Mouse (Mus musculus) forebrain, embryonic 11.5 days (tissue): ENCODE results near the gene Egln3. TPM values are rescaled to one million over a fixed set of nuclear protein-coding genes. Genes with fewer than 3 reads are reported as not detected.

Experiments
- ATAC-seq: fragments of 200-750 bp; cut with Nextera tagmentation; replicated peaks from 2 replicates; pipeline ENCODE4 v1.8.0; 2017; ENCODE audit warnings: moderate TSS enrichment; ENCODE audit not compliant: low FRiP score
- DNase-seq: peaks from one replicate; pipeline ENCODE4 v3.0.0-alpha.2; 2017; ENCODE audit warnings: low spot score
- H3K27ac ChIP-seq: fragments of 300-500 bp; sonication (generic); 2 replicates; pipeline ENCODE4 v1.5.1; 2014; ENCODE audit warnings: low read depth, low read length
- H3K27me3 ChIP-seq: fragments of 300-500 bp; sonication (generic); 2 replicates; pipeline ENCODE4 v1.6.1; 2014; ENCODE audit warnings: mild to moderate bottlenecking, low read length, mixed read lengths; ENCODE audit not compliant: control insufficient read depth, insufficient read depth
- H3K36me3 ChIP-seq: fragments of 300-500 bp; sonication (generic); 2 replicates; pipeline ENCODE4 v1.6.1; 2014; ENCODE audit warnings: mild to moderate bottlenecking, low read length, moderate library complexity, mixed read lengths; ENCODE audit not compliant: control insufficient read depth, insufficient read depth
- H3K4me1 ChIP-seq: fragments of 300-500 bp; sonication (generic); replicated peaks from 2 replicates; pipeline ENCODE4 v1.6.1; 2014; ENCODE audit warnings: low read length, mixed read lengths; ENCODE audit not compliant: control insufficient read depth, insufficient read depth
- H3K4me2 ChIP-seq: fragments of 300-500 bp; sonication (generic); 2 replicates; pipeline ENCODE4 v1.6.1; 2014; ENCODE audit warnings: low read depth, mild to moderate bottlenecking, low read length, moderate library complexity, mixed read lengths; ENCODE audit not compliant: severe bottlenecking
- H3K4me3 ChIP-seq: fragments of 300-500 bp; sonication (generic); 2 replicates; pipeline ENCODE4 v1.5.1; 2014; ENCODE audit warnings: low read depth, low read length
- H3K9ac ChIP-seq: fragments of 300-500 bp; sonication (generic); 2 replicates; pipeline ENCODE4 v1.6.1; 2014; ENCODE audit warnings: low read length
- H3K9me3 ChIP-seq: fragments of 300-500 bp; sonication (generic); 2 replicates; pipeline ENCODE4 v1.6.1; 2016; ENCODE audit warnings: low read length, mixed read lengths; ENCODE audit not compliant: control insufficient read depth
- WGBS: fragments of 180-500 bp; shearing (Covaris S2); extraction: QIAGEN DNeasy Blood & Tissue Kit; methylation state at CpG from one replicate; pipeline ENCODE4 v1.1.7; 2014; 5-methylcytosine and 5-hydroxymethylcytosine counted together
- polyA plus RNA-seq: library from polyadenylated mRNA; unstranded; fragments of >200 nt; fragmentation: Nextera tagmentation; extraction: Ambion mirVana; gene quantifications from 2 replicates; pipeline ENCODE4 v1.2.1, GENCODE M21; 2014

The Egln3 gene
- polyA plus RNA-seq, 1 experiment from 2014 or later: 4.1 TPM

- DNase-seq: no peak
- no peaks in the 10 kb centered on the region for H3K9me3 ChIP-seq
- H3K4me1 ChIP-seq: no peaks in the 10 kb centered on the region; the same call in 1 of the 2 replicates
- WGBS: 72% methylated on average over 8 of the region's 8 CpGs
- H3K27me3 ChIP-seq: no peaks in the 10 kb centered on the region
- ATAC-seq: no peak
- H3K4me2 ChIP-seq: no peak overlapping the region
- no peak overlapping the region for H3K9ac ChIP-seq
- no peak overlapping the region for H3K4me3 ChIP-seq
- no peak overlapping the region for H3K27ac ChIP-seq
- H3K36me3 ChIP-seq: no peaks in the 10 kb centered on the region
These were observed 23.9 kb upstream of the Egln3 start for GRCm38 (mm10) chr12:54227551-54227950.

DNA sequence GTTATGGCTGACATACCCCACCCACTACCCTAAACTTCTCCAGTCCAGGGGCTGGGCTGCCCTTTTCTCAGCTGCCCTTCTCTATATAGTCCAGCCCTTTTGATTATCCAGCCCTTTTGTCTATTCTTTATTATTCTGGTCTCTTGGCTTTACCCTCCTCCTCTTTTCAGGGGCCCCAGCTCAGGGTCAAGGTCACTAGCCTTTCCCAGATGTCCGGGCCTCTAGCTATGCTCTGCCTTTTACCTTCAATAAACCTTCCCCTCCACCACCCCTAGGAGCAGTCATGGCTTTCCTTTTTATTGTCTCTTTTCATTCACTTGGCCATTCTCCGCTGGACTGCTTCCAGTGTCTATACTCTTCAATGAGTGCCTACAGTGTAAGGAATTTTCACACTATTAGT, 22.7 kb upstream of the Egln3 start:
- H3K4me3 ChIP-seq: no peak overlapping the region
- no peaks in the 10 kb centered on the region; the same call in 1 of the 2 replicates for H3K4me1 ChIP-seq
- H3K36me3 ChIP-seq: no peaks in the 10 kb centered on the region
- ATAC-seq (no peak), DNase-seq (no peak)
- H3K27me3 ChIP-seq: no peaks in the 10 kb centered on the region
- H3K9me3 ChIP-seq: no peaks in the 10 kb centered on the region
- no peak overlapping the region for H3K27ac ChIP-seq
- H3K4me2 ChIP-seq: no peak overlapping the region
- 32% methylated on average over 2 of the region's 2 CpGs for WGBS
- H3K9ac ChIP-seq: no peak overlapping the region

DNA sequence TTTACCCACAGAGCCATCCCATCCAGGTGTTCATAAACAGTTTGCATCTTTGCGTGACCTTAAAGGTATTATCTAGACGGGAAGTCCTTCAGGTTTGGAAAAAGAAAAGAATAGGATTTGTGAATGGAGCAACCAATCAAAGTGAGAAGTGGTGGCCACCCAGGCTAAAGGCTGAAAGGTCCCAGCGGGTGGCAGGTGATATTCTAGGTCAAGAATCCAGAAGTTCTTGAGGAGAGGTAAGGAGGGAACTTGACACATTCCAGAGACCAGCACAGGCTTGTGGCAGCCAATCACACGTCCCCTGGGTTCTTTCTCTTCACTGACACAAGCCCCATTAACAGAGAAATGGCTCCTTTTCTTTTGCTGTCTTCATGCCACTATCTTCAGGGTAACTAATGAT, 21.9 kb upstream of the Egln3 start:
- H3K36me3 ChIP-seq: no peaks in the 10 kb centered on the region
- no peaks in the 10 kb centered on the region for H3K9me3 ChIP-seq
- WGBS: 80% methylated on average over 4 of the region's 4 CpGs
- H3K4me3 ChIP-seq: no peak overlapping the region
- H3K4me1 ChIP-seq: no peaks in the 10 kb centered on the region; the same call in 1 of the 2 replicates
- H3K27ac ChIP-seq: no peak overlapping the region
- no peak for ATAC-seq
- no peak overlapping the region for H3K4me2 ChIP-seq
- H3K9ac ChIP-seq: no peak overlapping the region
- no peaks in the 10 kb centered on the region for H3K27me3 ChIP-seq
- no peak for DNase-seq

- no peak for ATAC-seq
- H3K27me3 ChIP-seq: no peaks in the 10 kb centered on the region
- no peak for DNase-seq
- no peak overlapping the region for H3K9ac ChIP-seq
- H3K4me2 ChIP-seq: no peak overlapping the region
- no peaks in the 10 kb centered on the region for H3K36me3 ChIP-seq
- H3K4me3 ChIP-seq: no peak overlapping the region
- 65% methylated on average over 3 of the region's 3 CpGs for WGBS
- no peaks in the 10 kb centered on the region; the same call in 1 of the 2 replicates for H3K4me1 ChIP-seq
- no peak overlapping the region for H3K27ac ChIP-seq
- no peaks in the 10 kb centered on the region for H3K9me3 ChIP-seq
These were observed 21.4 kb upstream of the Egln3 start for GRCm38 (mm10) chr12:54225090-54225489.

GRCm38 (mm10) chr12:54222036-54222760, 18.5 kb upstream of the Egln3 start:
- no peak overlapping the region for H3K4me3 ChIP-seq
- DNase-seq (no peak), ATAC-seq (no peak)
- 83% methylated on average over 12 of the region's 12 CpGs for WGBS
- H3K9ac ChIP-seq: no peak overlapping the region
- H3K4me2 ChIP-seq: no peak overlapping the region
- no peaks in the 10 kb centered on the region for H3K36me3 ChIP-seq
- H3K9me3 ChIP-seq: no peaks in the 10 kb centered on the region
- H3K27ac ChIP-seq: no peak overlapping the region
- H3K4me1 ChIP-seq: no peaks in the 10 kb centered on the region; the same call in 1 of the 2 replicates
- no peaks in the 10 kb centered on the region for H3K27me3 ChIP-seq

DNA sequence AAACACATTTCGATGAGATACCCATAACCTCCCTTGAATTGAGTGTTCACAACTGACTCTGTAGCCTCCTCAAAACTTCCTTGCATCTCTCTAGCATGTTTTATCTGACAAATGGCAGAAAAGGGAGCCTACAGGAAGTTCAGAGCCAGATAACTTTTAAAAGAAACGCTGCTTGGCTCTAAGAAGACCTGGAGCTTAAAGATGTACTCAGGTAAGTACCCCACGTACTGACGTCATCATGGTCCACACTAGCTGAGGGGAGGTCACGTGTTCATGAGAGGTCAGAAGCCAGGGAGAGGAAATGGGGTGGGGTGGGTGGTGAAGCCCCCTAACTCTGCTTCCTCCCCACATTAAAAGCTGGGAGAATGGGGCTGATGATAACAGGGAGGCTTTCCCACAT, 13.0 kb upstream of the Egln3 start:
- DNase-seq (no peak), ATAC-seq (no peak)
- WGBS: 88% methylated on average over 5 of the region's 5 CpGs
- no peak overlapping the region for H3K27ac ChIP-seq
- H3K9me3 ChIP-seq: no peaks in the 10 kb centered on the region
- no peaks in the 10 kb centered on the region for H3K4me1 ChIP-seq
- H3K4me3 ChIP-seq: no peak overlapping the region
- H3K27me3 ChIP-seq: no peaks in the 10 kb centered on the region
- no peaks in the 10 kb centered on the region for H3K36me3 ChIP-seq
- no peak overlapping the region for H3K4me2 ChIP-seq
- no peak overlapping the region for H3K9ac ChIP-seq

- H3K9ac ChIP-seq: no peak overlapping the region
- no peak for ATAC-seq
- H3K4me2 ChIP-seq: no peak overlapping the region
- no peaks in the 10 kb centered on the region for H3K4me1 ChIP-seq
- WGBS: 80% methylated on average over 6 of the region's 6 CpGs
- H3K27ac ChIP-seq: no peak overlapping the region
- no peaks in the 10 kb centered on the region for H3K27me3 ChIP-seq
- H3K9me3 ChIP-seq: no peaks in the 10 kb centered on the region
- no peaks in the 10 kb centered on the region for H3K36me3 ChIP-seq
- H3K4me3 ChIP-seq: no peak overlapping the region
- DNase-seq: no peak
These were observed 10.8 kb upstream of the Egln3 start for GRCm38 (mm10) chr12:54214426-54214825.

DNA sequence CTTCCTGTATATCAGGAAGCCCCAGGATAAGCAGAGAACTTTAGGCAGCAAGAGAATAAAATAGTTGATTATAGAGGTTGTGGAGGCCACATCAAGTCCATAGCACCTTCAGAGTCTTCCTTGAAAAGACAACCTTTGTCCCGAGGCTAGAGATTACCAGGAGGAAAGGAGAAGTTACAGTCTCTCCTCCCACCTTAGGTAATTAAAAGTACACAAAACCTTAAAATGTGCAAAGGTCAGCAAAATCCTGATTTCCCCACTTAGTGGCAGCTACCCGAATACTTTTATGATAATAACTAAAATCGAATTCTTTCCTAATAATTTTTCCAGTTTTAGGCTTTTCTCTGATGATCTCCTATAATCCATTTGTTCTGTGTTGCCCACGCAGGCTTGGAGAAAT, 10.2 kb upstream of the Egln3 start:
- H3K9me3 ChIP-seq: no peaks in the 10 kb centered on the region
- no peaks in the 10 kb centered on the region for H3K4me1 ChIP-seq
- ATAC-seq (no peak), DNase-seq (no peak)
- H3K27me3 ChIP-seq: no peaks in the 10 kb centered on the region
- H3K4me2 ChIP-seq: no peak overlapping the region
- no peak overlapping the region for H3K4me3 ChIP-seq
- no peak overlapping the region for H3K27ac ChIP-seq
- no peak overlapping the region for H3K9ac ChIP-seq
- WGBS: 81% methylated on average over 4 of the region's 4 CpGs
- no peaks in the 10 kb centered on the region for H3K36me3 ChIP-seq

GRCm38 (mm10) chr12:54213230-54213629, 9.6 kb upstream of the Egln3 start:
- no peaks in the 10 kb centered on the region for H3K4me1 ChIP-seq
- no peak overlapping the region for H3K4me3 ChIP-seq
- H3K27me3 ChIP-seq: no peaks in the 10 kb centered on the region
- DNase-seq (no peak), ATAC-seq (no peak)
- no peak overlapping the region for H3K9ac ChIP-seq
- no peaks in the 10 kb centered on the region for H3K36me3 ChIP-seq
- no peak overlapping the region for H3K27ac ChIP-seq
- H3K4me2 ChIP-seq: no peak overlapping the region
- WGBS: 62% methylated on average over 5 of the region's 5 CpGs
- H3K9me3 ChIP-seq: no peaks in the 10 kb centered on the region
